ENCODE assay signal across 13 mouse cellular contexts in genomic region chr12:53825898-53826605, GRCm38 (mm10).
A peak's percentile ranks its signal among the peaks of the same experiment; 100 is the strongest.
DNase-seq lines count a peak whose midpoint lies in the region; ATAC-seq and TF ChIP-seq lines count a peak whose summit lies in the region.
"Had no signal": no experiment of that assay in that cellular context is flagged by ENCODE, and none has a peak within 500 bp of the region (broad histone marks: within the 10 kb centered on the region; RNA-seq: fewer than 3 reads in every experiment).

No protein-coding gene starts in this region.

- no peaks in the 10 kb centered on the region for H3K27me3 ChIP-seq in heart, embryonic 10.5 days (ENCODE audit: insufficient read depth, poor library complexity, severe bottlenecking)
- no peaks in the 10 kb centered on the region for H3K27me3 ChIP-seq in midbrain, embryonic 13.5 days
- H3K27me3 ChIP-seq in midbrain, postnatal 0 days (ENCODE audit: insufficient read depth, low read length): no peaks in the 10 kb centered on the region
- H3K27me3 ChIP-seq in forebrain, embryonic 15.5 days: no peaks in the 10 kb centered on the region
- H3K27me3 ChIP-seq: limb, embryonic 13.5 days; midbrain, embryonic 12.5 days had no signal

- no peaks in the 10 kb centered on the region for H3K9me3 ChIP-seq in heart, embryonic 10.5 days
- H3K9me3 ChIP-seq in midbrain, embryonic 13.5 days: no peaks in the 10 kb centered on the region
- no peaks in the 10 kb centered on the region for H3K9me3 ChIP-seq in midbrain, postnatal 0 days (ENCODE audit: low read length)
- no peaks in the 10 kb centered on the region for H3K9me3 ChIP-seq in forebrain, embryonic 15.5 days
- H3K9me3 ChIP-seq: limb, embryonic 13.5 days; midbrain, embryonic 12.5 days had no signal

- 58% methylated on average over 12 of the region's 12 CpGs for WGBS in heart, embryonic 10.5 days
- WGBS in midbrain, embryonic 13.5 days: 59% methylated on average over 12 of the region's 12 CpGs
- 50% methylated on average over 12 of the region's 12 CpGs for WGBS in midbrain, postnatal 0 days
- 44% methylated on average over 12 of the region's 12 CpGs for WGBS in forebrain, embryonic 15.5 days

- intact Hi-C loops in heart, postnatal 25 days (cut with DNase I): no loop called here

- H3K4me3 ChIP-seq in heart, embryonic 10.5 days: no peak overlapping the region
- no peak overlapping the region for H3K4me3 ChIP-seq in midbrain, embryonic 13.5 days (replicated peaks)
- no peak overlapping the region for H3K4me3 ChIP-seq in midbrain, postnatal 0 days (ENCODE audit: low read depth, low read length)
- H3K4me3 ChIP-seq in forebrain, embryonic 15.5 days: no peak overlapping the region
- H3K4me3 ChIP-seq: limb, embryonic 13.5 days; midbrain, embryonic 12.5 days had no signal

- H3K27ac ChIP-seq in heart, embryonic 10.5 days: no peak overlapping the region
- H3K27ac ChIP-seq in midbrain, embryonic 13.5 days: 0 out of 2 replicates have a peak overlapping the region, but pooled peaks have one; percentile 16
- no peak overlapping the region for H3K27ac ChIP-seq in midbrain, postnatal 0 days (ENCODE audit: low read depth, low read length)
- H3K27ac ChIP-seq in forebrain, embryonic 15.5 days (replicated peaks): peak overlapping the region; percentile 70
- H3K27ac ChIP-seq: limb, embryonic 13.5 days; midbrain, embryonic 12.5 days had no signal

- H3K4me1 ChIP-seq in heart, embryonic 10.5 days: no peaks in the 10 kb centered on the region
- H3K4me1 ChIP-seq in midbrain, embryonic 13.5 days (replicated peaks): peaks cover 25% of the 10 kb centered on the region
- H3K4me1 ChIP-seq in midbrain, postnatal 0 days (ENCODE audit: insufficient read depth, low read length): no peaks in the 10 kb centered on the region; the same call in 1 of the 2 replicates
- peaks cover 20% of the 10 kb centered on the region for H3K4me1 ChIP-seq in forebrain, embryonic 15.5 days

- no peak overlapping the region for H3K9ac ChIP-seq in midbrain, embryonic 13.5 days (replicated peaks)
- H3K9ac ChIP-seq in midbrain, postnatal 0 days (replicated peaks; ENCODE audit: low read length, poor library complexity, severe bottlenecking): no peak overlapping the region
- no peak overlapping the region for H3K9ac ChIP-seq in forebrain, embryonic 15.5 days (replicated peaks)
- H3K9ac ChIP-seq: limb, embryonic 13.5 days; midbrain, embryonic 12.5 days had no signal

- no peaks in the 10 kb centered on the region for H3K36me3 ChIP-seq in heart, embryonic 10.5 days
- no peaks in the 10 kb centered on the region for H3K36me3 ChIP-seq in midbrain, embryonic 13.5 days
- no peaks in the 10 kb centered on the region for H3K36me3 ChIP-seq in midbrain, postnatal 0 days (ENCODE audit: insufficient read depth, low read length)
- H3K36me3 ChIP-seq in forebrain, embryonic 15.5 days: no peaks in the 10 kb centered on the region
- H3K36me3 ChIP-seq: limb, embryonic 13.5 days; midbrain, embryonic 12.5 days had no signal

- TF ChIP-seq CTCF in midbrain, postnatal 0 days (IDR thresholded peaks at IDR 0.05): no peak

- peak; percentile 56; the same call in 1 of the 2 replicates for ATAC-seq in midbrain, embryonic 13.5 days
- no peak for ATAC-seq in midbrain, postnatal 0 days (ENCODE audit: low FRiP score)
- peak; percentile 83 for ATAC-seq in forebrain, embryonic 15.5 days (replicated peaks)
- ATAC-seq: CD4-positive, CD25-positive, alpha-beta regulatory T cell, adult 4 months had no signal

- peak; percentile 20 for DNase-seq in heart, embryonic 10.5 days (ENCODE audit: low spot score)
- no peak for DNase-seq in heart, postnatal 25 days (ENCODE audit: low spot score)
- DNase-seq in midbrain, postnatal 0 days (ENCODE audit: low spot score): no peak
- peak; percentile 25 for DNase-seq in lung, postnatal 36 days
- no peak for DNase-seq in thymus, postnatal 25 days
- DNase-seq in gastrocnemius, adult 8-10 months (ENCODE audit: low spot score in 2 of 2): no peak
- DNase-seq: cerebellum, adult 11 months; thymus, adult 18-20 months had no signal

- no peak overlapping the region for H3K4me2 ChIP-seq in midbrain, embryonic 13.5 days (replicated peaks)
- no peak overlapping the region for H3K4me2 ChIP-seq in midbrain, postnatal 0 days (ENCODE audit: low read depth, low read length, poor library complexity, severe bottlenecking)
- H3K4me2 ChIP-seq in forebrain, embryonic 15.5 days (replicated peaks): no peak overlapping the region
- H3K4me2 ChIP-seq: limb, embryonic 13.5 days; midbrain, embryonic 12.5 days had no signal

Comparison
In these comparisons a context has a peak if more than half of its experiments do, and no peak if none do; other contexts are left out.
1. DNase-seq: peak in heart, embryonic 10.5 days (single experiment) and lung, postnatal 36 days (single experiment); none in heart, postnatal 25 days (single experiment), midbrain, postnatal 0 days (single experiment), thymus, postnatal 25 days (single experiment) and gastrocnemius, adult 8-10 months (0 of 2).
2. H3K27ac ChIP-seq: peak in midbrain, embryonic 13.5 days (single experiment) and forebrain, embryonic 15.5 days (single experiment); none in heart, embryonic 10.5 days (single experiment) and midbrain, postnatal 0 days (single experiment).